Mouse (Mus musculus) bone marrow, adult 2 months (tissue): ENCODE measurements around the gene Rgs7. TPM values are rescaled to one million over a fixed set of nuclear protein-coding genes. Genes with fewer than 3 reads are reported as not detected.

ENCODE experiments used
- H3K27ac ChIP-seq: fragments of 200-500 bp; 2 replicates; pipeline ENCODE4 v1.5.1; 2012; ENCODE audit warnings: low read depth, mild to moderate bottlenecking, control low read depth, inconsistent platforms, low read length; ENCODE audit not compliant: control insufficient read depth, poor library complexity, insufficient read depth
- H3K4me1 ChIP-seq: fragments of 200-500 bp; 2 replicates; pipeline ENCODE4 v1.6.1; 2011; ENCODE audit warnings: low read length; ENCODE audit not compliant: control insufficient read depth, insufficient read depth
- H3K4me3 ChIP-seq: fragments of 200-500 bp; replicated peaks from 2 replicates; pipeline ENCODE3; 2011; ENCODE audit warnings: mild to moderate bottlenecking, low read depth, low read length, control low read depth; ENCODE audit not compliant: control insufficient read depth
- CTCF ChIP-seq: fragments of 200-500 bp; IDR thresholded peaks from 2 replicates; pipeline ENCODE4 v1.5.1; 2011; ENCODE audit warnings: low read length, control low read depth; ENCODE audit not compliant: control insufficient read depth, insufficient read depth
- POLR2A ChIP-seq: fragments of 200-500 bp; IDR thresholded peaks from 2 replicates; pipeline ENCODE4 v1.6.1; 2011; ENCODE audit warnings: low read depth, mild to moderate bottlenecking, control low read depth, low read length, borderline replicate concordance; ENCODE audit not compliant: control insufficient read depth
- WGBS: fragments of 180-500 bp; shearing (Covaris S2); methylation state at CpG from one replicate; pipeline ENCODE4 v1.1.7; 2018; 5-methylcytosine and 5-hydroxymethylcytosine counted together
- polyA plus RNA-seq: library from polyadenylated mRNA; stranded (reverse); fragments of >200 nt; gene quantifications from 2 replicates; pipeline ENCODE4 v1.2.4, GENCODE M21; 2011; ENCODE audit warnings: low replicate concordance; ENCODE audit not compliant: missing spikeins, insufficient read depth, insufficient read length

Rgs7 gene
- polyA plus RNA-seq, 1 experiment: not detected

GRCm38 (mm10) chr1:175255224-175255623 lies 237.1 kb downstream of the Rgs7 start:
- 75% methylated on average over 3 of the region's 3 CpGs for WGBS
- H3K27ac ChIP-seq: no peak overlapping the region
- no peaks in the 10 kb centered on the region for H3K4me1 ChIP-seq
- no peak overlapping the region for H3K4me3 ChIP-seq
- TF ChIP-seq POLR2A (no peak), CTCF (no peak)

- WGBS: 51% methylated on average over 3 of the region's 3 CpGs
- Histone ChIP-seq H3K27ac (no peak overlapping the region), H3K4me3 (no peak overlapping the region), H3K4me1 (no peaks in the 10 kb centered on the region)
- TF ChIP-seq CTCF (no peak), POLR2A (no peak)
These were observed 237.6 kb downstream of the Rgs7 start for GRCm38 (mm10) chr1:175254724-175255123.

- Histone ChIP-seq H3K4me1 (no peaks in the 10 kb centered on the region), H3K4me3 (no peak overlapping the region), H3K27ac (no peak overlapping the region)
- TF ChIP-seq POLR2A (no peak), CTCF (no peak)
- 86% methylated on average over 5 of the region's 5 CpGs for WGBS
These were observed 250.2 kb downstream of the Rgs7 start for GRCm38 (mm10) chr1:175242135-175242534.

GRCm38 (mm10) chr1:175240137-175240536 lies 252.2 kb downstream of the Rgs7 start:
- H3K27ac ChIP-seq: no peak overlapping the region
- no peak overlapping the region for H3K4me3 ChIP-seq
- 61% methylated on average over 2 of the region's 2 CpGs for WGBS
- TF ChIP-seq POLR2A (no peak), CTCF (no peak)
- no peaks in the 10 kb centered on the region for H3K4me1 ChIP-seq

GRCm38 (mm10) chr1:175221593-175222500 lies 270.5 kb downstream of the Rgs7 start:
- whole genome bisulfite sequencing: 82% methylated on average over 3 of the region's 3 CpGs
- no peaks in the 10 kb centered on the region for H3K4me1 ChIP-seq
- no peak overlapping the region for H3K27ac ChIP-seq
- H3K4me3 ChIP-seq: no peak overlapping the region
- TF ChIP-seq POLR2A: no peak
- TF ChIP-seq CTCF: no peak

- Histone ChIP-seq H3K4me1 (no peaks in the 10 kb centered on the region), H3K27ac (no peak overlapping the region), H3K4me3 (no peak overlapping the region)
- TF ChIP-seq POLR2A (no peak), CTCF (no peak)
- 79% methylated on average over 2 of the region's 2 CpGs for WGBS
These were observed 272.7 kb downstream of the Rgs7 start for GRCm38 (mm10) chr1:175219563-175219962.

- Histone ChIP-seq H3K4me1 (no peaks in the 10 kb centered on the region), H3K27ac (no peak overlapping the region), H3K4me3 (no peak overlapping the region)
- WGBS: 42% methylated on average over 2 of the region's 2 CpGs
- TF ChIP-seq CTCF (no peak), POLR2A (no peak)
These were observed 285.3 kb downstream of the Rgs7 start for GRCm38 (mm10) chr1:175207004-175207403.

- no peak overlapping the region for H3K4me3 ChIP-seq
- no peaks in the 10 kb centered on the region for H3K4me1 ChIP-seq
- no peak overlapping the region for H3K27ac ChIP-seq
- TF ChIP-seq POLR2A (no peak), CTCF (no peak)
- 74% methylated on average over 1 of the region's 1 CpGs for WGBS
These were observed 286.7 kb downstream of the Rgs7 start for GRCm38 (mm10) chr1:175205633-175206032.
